Mouse (Mus musculus) hindbrain, embryonic 13.5 days (tissue): ENCODE data around the gene Rnf8. TPM values are rescaled to one million over a fixed set of nuclear protein-coding genes. Genes with fewer than 3 reads are reported as not detected.
"Not testable (repeated sequence)": the region's sequence is repeated elsewhere in the genome, so short reads cannot be mapped to it uniquely, and the experiment has no call there.

Source experiments
- ATAC-seq: fragments of 200-750 bp; cut with Nextera tagmentation; 2 replicates; pipeline ENCODE4 v1.8.0; 2017; ENCODE audit warnings: moderate TSS enrichment; ENCODE audit not compliant: low FRiP score
- H3K27ac ChIP-seq: fragments of 300-500 bp; sonication (generic); 2 replicates; pipeline ENCODE4 v1.5.1; 2015; ENCODE audit warnings: inconsistent platforms, mild to moderate bottlenecking, moderate library complexity
- H3K27me3 ChIP-seq: fragments of 300-500 bp; sonication (generic); 2 replicates; pipeline ENCODE4 v1.6.1; 2015; ENCODE audit warnings: mild to moderate bottlenecking, inconsistent platforms
- H3K36me3 ChIP-seq: fragments of 300-500 bp; sonication (generic); 2 replicates; pipeline ENCODE4 v1.6.1; 2015; ENCODE audit warnings: mild to moderate bottlenecking, inconsistent platforms
- H3K4me1 ChIP-seq: fragments of 300-500 bp; sonication (generic); replicated peaks from 2 replicates; pipeline ENCODE4 v1.6.1; 2015; ENCODE audit warnings: inconsistent platforms
- H3K4me2 ChIP-seq: fragments of 300-500 bp; sonication (generic); 2 replicates; pipeline ENCODE4 v1.6.1; 2015; ENCODE audit warnings: inconsistent platforms, mild to moderate bottlenecking, moderate library complexity
- H3K4me3 ChIP-seq: fragments of 300-500 bp; sonication (generic); 2 replicates; pipeline ENCODE4 v1.5.1; 2015; ENCODE audit warnings: mild to moderate bottlenecking, inconsistent platforms
- H3K9ac ChIP-seq: fragments of 300-500 bp; sonication (generic); 2 replicates; pipeline ENCODE4 v1.6.1; 2015; ENCODE audit warnings: mild to moderate bottlenecking, inconsistent platforms
- H3K9me3 ChIP-seq: fragments of 300-500 bp; sonication (generic); 2 replicates; pipeline ENCODE4 v1.6.1; 2016; ENCODE audit warnings: inconsistent platforms
- WGBS: fragments of 180-500 bp; shearing (Covaris S2); methylation state at CpG from one replicate; pipeline ENCODE4 v1.1.7; 2015; 5-methylcytosine and 5-hydroxymethylcytosine counted together
- polyA plus RNA-seq: library from polyadenylated mRNA; unstranded; fragments of >200 nt; fragmentation: Nextera tagmentation; extraction: Ambion mirVana; gene quantifications from 2 replicates; pipeline ENCODE4 v1.2.1, GENCODE M21; 2015

The Rnf8 gene
- polyA plus RNA-seq, 1 experiment from 2014 or later = 83.4 TPM

- no peak overlapping the region for H3K4me2 ChIP-seq
- H3K27ac ChIP-seq = 0 out of 2 replicates have a peak overlapping the region, but pooled peaks have one; percentile 30
- no peak overlapping the region for H3K4me3 ChIP-seq
- no peaks in the 10 kb centered on the region for H3K27me3 ChIP-seq
- 0 out of 2 replicates have a peak overlapping the region, but pooled peaks have one; percentile 25 for H3K9ac ChIP-seq
- 74% methylated on average over 15 of the region's 15 CpGs for WGBS
- 0 out of 2 replicates have a peak, but pooled peaks have one; percentile 5 for ATAC-seq
- H3K9me3 ChIP-seq = no peaks in the 10 kb centered on the region
- H3K4me1 ChIP-seq = peaks cover 21% of the 10 kb centered on the region
- peaks cover 63% of the 10 kb centered on the region for H3K36me3 ChIP-seq
Observed at GRCm38 (mm10) chr17:29595891-29596770, 18.5 kb upstream of the Rnf8 start.

GRCm38 (mm10) chr17:29596771-29597132 is 17.8 kb upstream of the Rnf8 start:
- H3K27ac ChIP-seq = 0 out of 2 replicates have a peak overlapping the region, but pooled peaks have one; percentile 9
- H3K4me1 ChIP-seq = peaks cover 21% of the 10 kb centered on the region
- H3K9ac ChIP-seq = 0 out of 2 replicates have a peak overlapping the region, but pooled peaks have one; percentile 25
- H3K27me3 ChIP-seq = no peaks in the 10 kb centered on the region
- 0 out of 2 replicates have a peak, but pooled peaks have one; percentile 28 for ATAC-seq
- H3K4me3 ChIP-seq = no peak overlapping the region
- WGBS = 55% methylated on average over 13 of the region's 13 CpGs
- peaks cover 66% of the 10 kb centered on the region for H3K36me3 ChIP-seq
- no peaks in the 10 kb centered on the region for H3K9me3 ChIP-seq
- no peak overlapping the region for H3K4me2 ChIP-seq

DNA sequence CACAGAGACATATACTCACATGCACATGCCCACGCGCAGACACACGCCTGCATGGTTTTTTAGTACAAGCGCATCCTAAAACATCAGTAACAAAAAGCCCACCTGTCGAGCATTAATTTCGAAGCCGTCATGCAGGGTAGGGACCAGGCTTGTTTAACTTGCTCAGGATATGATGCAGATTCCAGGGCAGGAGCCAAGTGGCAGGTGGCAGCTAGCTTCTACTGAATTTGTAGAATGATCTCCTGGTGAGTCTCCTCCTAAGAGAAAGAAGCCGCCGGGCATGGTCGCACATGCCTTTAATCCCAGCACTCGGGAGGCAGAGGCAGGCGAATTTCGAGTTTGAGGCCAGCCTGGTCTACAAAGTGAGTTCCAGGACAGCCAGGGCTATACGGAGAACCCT is 15.5 kb upstream of the Rnf8 start:
- H3K27me3 ChIP-seq = no peaks in the 10 kb centered on the region
- H3K9ac ChIP-seq = no peak overlapping the region
- H3K36me3 ChIP-seq = peaks cover 72% of the 10 kb centered on the region
- no peaks in the 10 kb centered on the region for H3K9me3 ChIP-seq
- 94% methylated on average over 14 of the region's 14 CpGs for WGBS
- peaks cover 21% of the 10 kb centered on the region for H3K4me1 ChIP-seq
- H3K27ac ChIP-seq = no peak overlapping the region
- H3K4me2 ChIP-seq = no peak overlapping the region
- no peak for ATAC-seq
- no peak overlapping the region for H3K4me3 ChIP-seq

- Histone ChIP-seq H3K27me3 (no peaks in the 10 kb centered on the region), H3K9ac (no peak overlapping the region), H3K36me3 (peaks cover 70% of the 10 kb centered on the region), H3K4me3 (no peak overlapping the region), H3K4me1 (peaks cover 21% of the 10 kb centered on the region), H3K4me2 (no peak overlapping the region), H3K9me3 (no peaks in the 10 kb centered on the region), H3K27ac (no peak overlapping the region)
- WGBS = 89% methylated on average over 8 of the region's 8 CpGs
- ATAC-seq = no peak
Observed at GRCm38 (mm10) chr17:29599537-29599936, 15.1 kb upstream of the Rnf8 start.

GRCm38 (mm10) chr17:29601391-29601790 is 13.2 kb upstream of the Rnf8 start:
- no peak overlapping the region for H3K9ac ChIP-seq
- ATAC-seq = no peak
- H3K4me1 ChIP-seq = peaks cover 13% of the 10 kb centered on the region
- no peaks in the 10 kb centered on the region for H3K27me3 ChIP-seq
- H3K4me3 ChIP-seq = no peak overlapping the region
- H3K9me3 ChIP-seq = no peaks in the 10 kb centered on the region
- peaks cover 62% of the 10 kb centered on the region for H3K36me3 ChIP-seq
- no peak overlapping the region for H3K27ac ChIP-seq
- no peak overlapping the region for H3K4me2 ChIP-seq
- WGBS = 84% methylated on average over 4 of the region's 4 CpGs

DNA sequence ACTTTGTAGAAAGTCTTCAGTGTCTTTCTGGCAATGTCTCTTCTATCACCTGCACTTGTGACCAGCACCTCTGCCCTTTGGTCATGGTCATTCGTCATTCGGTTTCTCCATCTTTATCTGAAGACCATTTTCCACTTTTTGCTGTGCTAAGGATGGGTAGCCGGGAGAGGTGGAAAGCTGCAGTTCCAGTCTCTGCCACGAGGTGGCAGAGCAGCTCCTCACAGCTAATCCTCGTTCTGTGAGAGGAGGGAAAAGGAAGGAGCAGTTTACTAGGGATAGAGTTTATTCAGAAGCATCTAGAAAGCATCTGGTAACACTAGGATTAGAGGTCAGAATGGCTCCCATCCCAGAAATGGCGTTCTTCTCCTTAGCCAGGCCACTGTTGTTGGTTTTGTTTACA is 11.3 kb upstream of the Rnf8 start:
- no peaks in the 10 kb centered on the region for H3K27me3 ChIP-seq
- H3K4me2 ChIP-seq = no peak overlapping the region
- no peaks in the 10 kb centered on the region for H3K4me1 ChIP-seq
- H3K9me3 ChIP-seq = no peaks in the 10 kb centered on the region
- 28% methylated on average over 6 of the region's 6 CpGs for WGBS
- H3K36me3 ChIP-seq = peaks cover 62% of the 10 kb centered on the region
- ATAC-seq = 0 out of 2 replicates have a peak, but pooled peaks have one; percentile 61
- no peak overlapping the region for H3K9ac ChIP-seq
- no peak overlapping the region for H3K4me3 ChIP-seq
- no peak overlapping the region for H3K27ac ChIP-seq

DNA sequence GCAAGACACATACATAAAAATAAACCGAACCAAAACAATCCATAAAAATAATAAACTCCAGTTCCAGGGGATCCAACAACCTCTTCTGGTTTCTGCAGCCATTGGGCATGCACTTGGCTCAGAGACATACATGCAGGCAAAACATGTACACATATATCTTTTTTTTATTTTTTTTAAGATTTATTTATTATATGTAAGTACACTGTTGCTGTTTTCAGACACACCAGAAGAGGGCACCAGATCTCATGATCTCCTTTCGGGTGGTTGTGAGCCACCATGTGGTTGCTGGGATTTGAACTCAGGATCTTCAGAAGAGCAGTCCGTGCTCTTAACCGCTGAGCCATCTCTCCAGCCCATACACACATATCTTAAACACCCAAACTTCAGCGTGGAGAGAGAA is 1.1 kb upstream of the Rnf8 start:
- not testable (repeated sequence) for H3K36me3 ChIP-seq, H3K27ac ChIP-seq, H3K9me3 ChIP-seq, H3K9ac ChIP-seq, H3K27me3 ChIP-seq, H3K4me2 ChIP-seq, ATAC-seq, H3K4me3 ChIP-seq
- 90% methylated on average over 5 of the region's 5 CpGs for WGBS
- H3K4me1 ChIP-seq = peaks cover 36% of the 10 kb centered on the region

DNA sequence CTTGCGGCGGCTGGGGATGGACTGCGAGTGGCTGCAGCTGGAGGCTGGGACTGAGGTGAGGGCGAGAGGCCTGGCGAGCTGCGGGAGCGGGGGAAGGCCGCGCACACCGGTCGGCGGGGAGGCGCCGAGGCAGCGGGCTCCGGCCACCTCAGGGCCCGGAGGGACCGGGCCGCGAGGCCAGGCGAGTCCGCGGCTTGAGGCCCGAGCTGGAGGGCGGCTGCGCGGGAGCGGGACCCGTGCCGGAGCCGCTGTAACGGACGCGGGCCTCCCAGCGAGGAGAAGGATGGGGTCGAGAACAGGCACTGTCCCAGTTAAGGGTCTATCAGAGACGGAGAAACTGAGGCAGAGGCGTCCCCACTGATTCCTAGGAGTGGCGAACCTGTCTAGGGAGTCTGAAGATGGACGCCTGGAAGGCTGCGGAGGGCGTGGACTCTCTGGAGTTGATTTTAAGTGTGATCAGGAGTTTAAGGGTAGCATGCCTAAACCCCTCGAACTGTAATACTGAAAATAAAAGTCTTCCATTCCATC is 498 bp downstream of the Rnf8 start:
- H3K27me3 ChIP-seq = no peaks in the 10 kb centered on the region
- H3K27ac ChIP-seq = peak overlapping the region; percentile 95
- H3K4me1 ChIP-seq = peaks cover 36% of the 10 kb centered on the region
- peak overlapping the region; percentile 97 for H3K4me3 ChIP-seq
- ATAC-seq = peak; percentile 38; the same call in 1 of the 2 replicates
- peak overlapping the region; percentile 98 for H3K9ac ChIP-seq
- no peaks in the 10 kb centered on the region for H3K9me3 ChIP-seq
- WGBS = under 1% methylated on average over 41 of the region's 43 CpGs
- H3K4me2 ChIP-seq = peak overlapping the region; percentile 75
- H3K36me3 ChIP-seq = peaks cover 14% of the 10 kb centered on the region

- 7% methylated on average over 4 of the region's 4 CpGs for WGBS
- no peak for ATAC-seq
- H3K27me3 ChIP-seq = no peaks in the 10 kb centered on the region
Observed at GRCm38 (mm10) chr17:29615616-29616015, 1.0 kb downstream of the Rnf8 start.

DNA sequence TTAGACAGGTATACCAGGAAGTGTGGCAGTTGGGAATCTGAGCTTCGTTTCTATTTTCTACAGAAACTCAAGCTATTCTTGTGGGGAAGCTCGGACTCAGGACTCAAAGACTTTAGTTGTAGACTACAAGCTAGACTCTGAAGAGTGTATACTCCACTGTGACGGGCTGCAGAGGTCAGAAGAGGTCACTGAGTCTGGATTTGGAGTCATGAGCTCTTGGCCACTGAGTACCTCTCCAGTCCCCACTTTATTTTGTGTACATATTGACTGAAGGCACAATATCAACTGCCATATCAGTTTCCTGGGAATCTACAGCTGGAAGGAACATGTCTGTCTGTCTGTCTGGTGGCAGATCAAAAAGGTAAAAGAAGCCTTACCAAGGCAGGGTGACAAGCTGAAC is 4.6 kb downstream of the Rnf8 start:
- WGBS = 93% methylated on average over 3 of the region's 3 CpGs
- Histone ChIP-seq H3K4me2 (no peak overlapping the region), H3K27me3 (no peaks in the 10 kb centered on the region), H3K9ac (no peak overlapping the region), H3K36me3 (peaks cover 52% of the 10 kb centered on the region), H3K27ac (no peak overlapping the region), H3K4me3 (no peak overlapping the region), H3K4me1 (peaks cover 33% of the 10 kb centered on the region), H3K9me3 (no peaks in the 10 kb centered on the region)
- ATAC-seq = no peak

More at GRCm38 (mm10) chr17:29615616-29616015, 1.0 kb downstream of the Rnf8 start:
- H3K36me3 ChIP-seq = peaks cover 16% of the 10 kb centered on the region
- H3K4me2 ChIP-seq = peak overlapping the region; percentile 75
- H3K4me3 ChIP-seq = peak overlapping the region; percentile 97
- peak overlapping the region; percentile 98 for H3K9ac ChIP-seq
- peaks cover 36% of the 10 kb centered on the region for H3K4me1 ChIP-seq
- H3K27ac ChIP-seq = peak overlapping the region; percentile 95
- no peaks in the 10 kb centered on the region for H3K9me3 ChIP-seq

DNA sequence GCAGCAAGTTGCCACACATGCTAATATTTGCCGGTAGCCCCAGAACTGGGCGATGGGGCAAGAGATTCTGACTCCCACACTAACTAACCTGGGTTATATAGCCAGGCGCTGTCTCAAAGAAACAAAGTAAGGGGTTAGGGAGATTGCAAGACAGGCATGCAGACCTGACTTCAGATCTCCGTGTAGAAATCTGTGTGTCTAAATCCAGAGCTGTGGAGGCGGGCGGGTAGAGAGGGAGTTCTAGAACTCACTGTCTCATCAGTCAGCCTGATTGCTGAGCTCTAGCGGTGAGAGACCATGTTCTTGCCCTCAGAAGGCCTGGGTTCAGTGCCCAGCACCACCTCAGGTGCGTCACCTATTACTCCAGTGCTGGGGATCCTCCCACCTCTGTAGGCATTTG is 8.9 kb downstream of the Rnf8 start:
- H3K4me3 ChIP-seq = no peak overlapping the region
- no peak overlapping the region for H3K9ac ChIP-seq
- no peak overlapping the region for H3K27ac ChIP-seq
- no peak for ATAC-seq
- WGBS = 92% methylated on average over 8 of the region's 8 CpGs
- H3K36me3 ChIP-seq = peaks cover 91% of the 10 kb centered on the region
- no peak overlapping the region for H3K4me2 ChIP-seq
- H3K9me3 ChIP-seq = no peaks in the 10 kb centered on the region
- no peaks in the 10 kb centered on the region for H3K27me3 ChIP-seq
- no peaks in the 10 kb centered on the region for H3K4me1 ChIP-seq

DNA sequence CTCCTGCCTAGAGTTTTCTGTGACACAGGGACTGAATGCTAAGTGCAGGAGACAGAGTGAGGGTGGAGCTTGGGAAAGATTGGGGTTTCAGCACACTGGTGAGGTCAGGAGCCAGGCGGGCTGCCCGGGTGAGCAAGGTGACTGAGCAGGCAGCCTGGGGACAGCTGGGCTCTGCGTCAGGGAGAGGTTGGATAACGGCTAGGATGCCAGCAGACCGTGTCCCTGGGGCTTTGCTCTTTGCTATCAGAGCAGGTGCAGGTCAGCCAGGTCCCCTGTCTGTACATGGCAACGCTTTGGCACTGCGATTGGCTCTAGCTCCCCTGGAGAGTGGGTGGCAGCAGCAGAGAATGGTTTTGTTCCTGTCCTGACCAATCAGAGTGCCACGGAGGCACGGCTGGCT is 12.7 kb downstream of the Rnf8 start:
- no peaks in the 10 kb centered on the region for H3K27me3 ChIP-seq
- WGBS = 88% methylated on average over 9 of the region's 9 CpGs
- no peaks in the 10 kb centered on the region for H3K9me3 ChIP-seq
- ATAC-seq = no peak
- H3K4me2 ChIP-seq = no peak overlapping the region
- no peaks in the 10 kb centered on the region for H3K4me1 ChIP-seq
- no peak overlapping the region for H3K27ac ChIP-seq
- H3K4me3 ChIP-seq = no peak overlapping the region
- no peak overlapping the region for H3K9ac ChIP-seq
- H3K36me3 ChIP-seq = peaks cover 94% of the 10 kb centered on the region
